Mouse (Mus musculus): Measurements from ENCODE around the gene Gtf3c5.

Gene Gtf3c5

GRCm38 (mm10) chr2:28583651-28584050 lies at the start of gene Gtf3c5:
Gene Gtf3c5 (minus strand): TSS chr2:28583751.
- DNase-seq (ENCODE audit: low spot score) = no peak

DNA sequence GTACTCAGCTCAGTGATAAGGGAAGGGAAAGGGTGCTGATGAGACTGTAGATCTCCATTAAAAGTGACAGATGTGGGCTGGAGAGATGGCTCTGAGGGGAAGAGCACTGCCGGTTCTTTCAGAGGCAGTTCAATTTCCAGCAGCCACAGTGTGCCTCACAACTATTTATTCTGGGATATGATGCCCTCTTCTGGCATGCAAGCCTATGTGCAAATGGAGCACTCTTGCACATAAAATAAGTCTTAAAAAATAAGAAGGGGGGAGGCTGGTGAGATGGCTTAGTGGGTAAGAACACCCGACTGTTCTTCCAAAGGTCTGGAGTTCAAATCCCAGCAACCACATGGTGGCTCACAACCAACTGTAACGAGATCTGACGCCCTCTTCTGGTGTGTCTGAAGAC lies 49.6 kb upstream of the Gtf3c5 start:
- DNase-seq (ENCODE audit: low spot score) = no peak

DNA sequence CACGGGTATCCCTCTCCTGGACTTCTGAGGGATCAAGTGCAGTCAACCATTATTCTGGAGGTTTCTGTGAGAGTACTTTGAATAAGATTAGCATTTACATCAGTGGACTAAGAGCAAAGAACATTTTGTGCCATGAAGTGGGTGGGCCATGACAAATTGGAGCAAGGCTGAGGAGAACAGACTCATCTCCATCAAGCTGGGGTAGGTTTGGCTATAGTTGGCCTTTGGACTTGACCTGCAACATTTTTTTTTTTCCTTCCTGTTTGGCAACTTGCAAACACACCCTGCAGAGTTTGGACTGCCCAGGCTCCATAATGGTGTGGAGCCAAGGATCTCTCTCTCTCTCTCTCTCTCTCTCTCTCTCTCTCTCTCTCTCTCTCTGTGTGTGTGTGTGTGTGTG lies 49.1 kb upstream of the Gtf3c5 start:
- no peak for DNase-seq (ENCODE audit: low spot score)

DNA sequence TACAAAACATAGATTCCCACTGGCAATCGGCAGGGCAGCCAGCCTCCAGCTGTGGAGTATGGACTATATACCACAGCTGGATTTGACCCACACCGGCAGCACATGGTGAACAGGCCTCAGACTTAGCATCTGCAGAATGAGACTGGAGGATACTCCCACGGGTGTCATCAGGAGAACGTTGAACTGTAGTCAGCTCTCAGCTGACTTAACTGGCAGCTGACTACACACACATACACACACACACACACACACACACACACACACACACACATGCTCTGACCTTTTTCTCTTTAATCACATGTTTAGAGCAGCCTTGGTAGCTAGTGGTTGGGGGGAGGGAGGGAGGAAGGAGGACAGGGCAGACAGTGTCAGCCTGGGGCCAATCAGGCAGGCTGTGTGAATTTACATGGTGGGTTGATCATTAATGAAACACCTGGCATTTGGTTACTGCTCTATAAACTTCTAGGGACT lies 46.4 kb upstream of the Gtf3c5 start:
- no peak for DNase-seq (ENCODE audit: low spot score)

- no peak for DNase-seq (ENCODE audit: low spot score)
Observed at GRCm38 (mm10) chr2:28628053-28628452, 44.5 kb upstream of the Gtf3c5 start.

DNA sequence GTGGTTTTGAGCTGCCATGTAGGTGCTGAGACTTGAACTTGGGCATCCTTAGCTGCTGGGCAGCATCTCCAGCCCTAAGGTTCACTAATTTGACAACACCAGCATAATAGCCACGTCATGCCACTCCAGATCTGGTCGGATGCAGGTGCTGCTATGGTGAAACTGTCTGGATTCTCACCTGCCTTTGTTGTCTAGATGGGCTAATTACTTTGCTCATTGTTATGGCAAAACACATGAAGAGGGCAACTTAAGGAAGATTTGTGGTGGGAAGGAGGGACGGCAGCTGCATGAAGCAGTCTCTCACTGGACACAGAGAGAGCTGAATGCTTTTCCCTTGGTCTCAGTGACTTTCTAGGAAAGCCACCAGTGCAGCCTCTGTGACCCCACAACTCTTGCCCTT lies 42.5 kb upstream of the Gtf3c5 start:
- no peak for DNase-seq (ENCODE audit: low spot score)

DNA sequence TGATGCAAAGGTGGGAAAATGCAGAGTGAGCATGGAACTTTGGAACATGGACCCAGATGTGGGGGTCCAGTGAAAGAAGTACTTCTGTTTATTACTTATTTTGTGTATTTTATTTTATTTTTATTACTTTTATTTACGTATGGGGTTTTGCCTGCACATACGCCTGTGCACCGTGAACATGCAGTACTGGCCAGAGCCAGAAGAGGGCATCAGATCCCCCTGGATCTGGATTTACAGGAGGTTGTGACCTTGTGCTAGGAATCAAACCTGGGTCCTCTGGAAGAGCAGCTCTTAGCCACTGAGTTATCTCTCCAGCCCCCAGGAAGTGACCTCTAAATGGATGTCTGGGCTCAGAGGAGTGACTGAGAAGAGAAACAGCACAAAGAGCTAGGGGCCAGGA lies 41.3 kb upstream of the Gtf3c5 start:
- DNase-seq (ENCODE audit: low spot score) = no peak

DNA sequence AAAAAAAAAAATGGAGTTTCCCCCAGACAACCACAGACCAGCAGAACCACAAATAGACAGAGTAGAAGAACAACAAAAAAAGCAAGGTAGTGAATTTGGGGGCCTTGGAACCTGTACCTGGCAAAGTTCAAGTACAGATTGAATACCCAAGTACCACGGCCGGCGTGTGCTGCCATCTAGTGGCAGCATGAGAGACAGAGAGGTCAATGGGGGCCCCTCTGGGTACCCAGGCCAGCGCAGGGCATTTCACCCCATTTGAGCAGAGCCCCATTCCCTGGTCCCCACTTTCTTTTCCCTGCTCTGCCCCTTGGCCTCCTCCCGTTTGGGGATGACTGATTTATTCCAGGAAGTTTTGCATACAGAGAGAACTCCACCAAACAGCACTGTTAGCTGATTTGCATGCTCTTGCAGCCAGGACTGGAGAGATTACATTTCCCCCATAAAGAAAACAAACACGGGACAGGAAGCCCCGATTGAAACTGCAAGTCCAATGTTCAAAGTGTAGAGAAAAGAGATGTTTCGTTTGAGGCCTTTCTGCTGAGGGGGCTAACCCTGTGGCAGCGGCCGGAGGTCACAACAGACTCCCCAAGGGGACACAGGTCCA lies 39.1 kb upstream of the Gtf3c5 start:
- DNase-seq (ENCODE audit: low spot score) = no peak

DNA sequence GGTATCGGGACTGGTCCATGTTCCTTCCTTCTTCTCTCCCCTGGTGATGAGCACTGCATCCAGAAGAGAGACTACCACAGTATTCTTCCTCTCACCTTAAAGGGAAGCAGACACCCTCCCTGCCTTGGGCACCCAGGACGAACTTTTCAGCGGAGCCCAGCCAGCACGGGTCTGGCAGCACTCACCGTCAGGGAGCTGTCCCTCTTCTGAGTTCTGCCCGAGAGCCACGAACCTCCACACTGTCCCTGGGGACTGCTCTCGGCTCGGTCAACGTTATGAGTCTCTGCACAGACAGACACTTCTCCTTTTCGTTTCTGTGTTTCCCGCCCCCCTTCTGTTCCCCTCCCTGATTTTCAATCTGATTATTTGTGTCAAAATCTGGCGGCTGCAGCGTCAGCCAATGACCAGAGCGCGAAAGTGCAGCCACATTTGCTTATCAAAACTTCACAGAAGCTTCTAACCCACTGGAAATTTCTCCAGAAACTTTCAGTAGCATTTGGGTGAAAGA lies 38.2 kb upstream of the Gtf3c5 start, which contains the start of gene Gfi1b:
TSS of gene Gfi1b (minus strand) at position 319 of the 508 bp plus-strand sequence.
- DNase-seq (ENCODE audit: low spot score) = no peak

DNA sequence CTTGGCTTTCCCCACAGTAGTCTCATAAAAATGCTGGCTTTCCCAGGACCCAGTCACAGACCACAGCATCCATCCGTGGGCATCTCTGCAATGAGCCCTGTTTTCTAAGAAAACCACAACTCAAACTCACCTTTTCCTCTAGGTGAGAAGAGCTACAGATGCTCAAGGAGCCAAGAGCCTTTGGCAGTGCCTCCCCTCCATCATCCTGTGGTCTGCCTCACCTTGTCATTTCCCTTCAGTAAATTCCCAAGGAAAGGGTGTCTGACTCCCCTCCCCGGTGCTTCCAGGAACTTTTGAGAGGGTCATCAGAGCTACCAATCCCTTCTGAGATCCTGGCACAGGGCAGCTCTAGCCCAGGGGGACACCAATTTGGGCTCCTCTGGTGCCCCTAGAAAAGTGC lies 37.6 kb upstream of the Gtf3c5 start:
- no peak for DNase-seq (ENCODE audit: low spot score)

- DNase-seq (ENCODE audit: low spot score) = no peak
Observed at GRCm38 (mm10) chr2:28620522-28620921, 37.0 kb upstream of the Gtf3c5 start.

DNA sequence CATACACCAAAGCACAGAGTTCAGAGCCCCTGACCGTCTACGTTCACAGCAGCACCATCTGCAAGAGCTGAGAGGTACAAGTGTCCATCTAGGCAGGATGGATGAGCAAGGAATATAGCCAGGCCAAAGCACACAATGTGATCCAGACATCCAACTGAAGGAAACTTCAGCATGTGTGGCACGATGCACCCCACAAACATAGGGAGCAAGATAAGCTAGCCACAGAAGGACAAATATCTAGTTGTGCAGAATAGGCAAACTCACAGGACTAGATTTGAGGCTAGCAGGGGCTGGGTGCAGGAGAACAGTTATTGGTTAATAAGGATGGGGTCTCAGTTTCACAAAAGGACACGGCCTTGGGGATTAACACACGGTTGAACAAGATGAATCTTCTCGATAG lies 35.8 kb upstream of the Gtf3c5 start:
- no peak for DNase-seq (ENCODE audit: low spot score)

GRCm38 (mm10) chr2:28618777-28619336 lies 35.3 kb upstream of the Gtf3c5 start:
- no peak for DNase-seq (ENCODE audit: low spot score)

GRCm38 (mm10) chr2:28617498-28618486 lies 34.2 kb upstream of the Gtf3c5 start:
- DNase-seq (ENCODE audit: low spot score) = no peak

GRCm38 (mm10) chr2:28616874-28617273 lies 33.3 kb upstream of the Gtf3c5 start:
- no peak for DNase-seq (ENCODE audit: low spot score)

GRCm38 (mm10) chr2:28616358-28616757 lies 32.8 kb upstream of the Gtf3c5 start:
- DNase-seq (ENCODE audit: low spot score) = no peak

GRCm38 (mm10) chr2:28613599-28613998 lies 30.0 kb upstream of the Gtf3c5 start:
- no peak for DNase-seq (ENCODE audit: low spot score)

- DNase-seq (ENCODE audit: low spot score) = no peak
Observed at GRCm38 (mm10) chr2:28612436-28613063, 29.0 kb upstream of the Gtf3c5 start.

DNA sequence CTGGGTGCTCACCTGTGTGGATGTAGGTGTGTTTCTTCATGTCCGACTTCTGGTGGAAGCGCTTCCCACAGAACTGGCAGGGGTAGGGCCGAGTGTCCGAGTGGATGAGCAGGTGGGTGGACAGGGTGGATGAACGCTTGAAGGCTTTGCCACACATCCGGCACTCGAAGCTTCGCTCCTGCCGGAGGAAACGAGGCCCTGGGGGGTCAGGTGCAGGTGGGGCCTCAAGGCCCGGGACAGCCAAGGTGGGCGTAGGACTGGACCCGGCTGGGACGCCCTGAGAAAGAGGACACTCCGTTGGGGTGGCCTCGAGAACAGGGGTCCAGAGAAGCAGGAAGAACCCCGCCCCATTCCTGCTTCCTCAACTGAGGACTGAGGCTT lies 27.8 kb upstream of the Gtf3c5 start:
- DNase-seq (ENCODE audit: low spot score) = no peak

- DNase-seq (ENCODE audit: low spot score) = no peak
Observed at GRCm38 (mm10) chr2:28610716-28611406, 27.3 kb upstream of the Gtf3c5 start.

GRCm38 (mm10) chr2:28609851-28610250 lies 26.3 kb upstream of the Gtf3c5 start:
- DNase-seq (ENCODE audit: low spot score) = no peak

All from ovary, adult 18-20 months (tissue).